In the genomic region with DNA sequence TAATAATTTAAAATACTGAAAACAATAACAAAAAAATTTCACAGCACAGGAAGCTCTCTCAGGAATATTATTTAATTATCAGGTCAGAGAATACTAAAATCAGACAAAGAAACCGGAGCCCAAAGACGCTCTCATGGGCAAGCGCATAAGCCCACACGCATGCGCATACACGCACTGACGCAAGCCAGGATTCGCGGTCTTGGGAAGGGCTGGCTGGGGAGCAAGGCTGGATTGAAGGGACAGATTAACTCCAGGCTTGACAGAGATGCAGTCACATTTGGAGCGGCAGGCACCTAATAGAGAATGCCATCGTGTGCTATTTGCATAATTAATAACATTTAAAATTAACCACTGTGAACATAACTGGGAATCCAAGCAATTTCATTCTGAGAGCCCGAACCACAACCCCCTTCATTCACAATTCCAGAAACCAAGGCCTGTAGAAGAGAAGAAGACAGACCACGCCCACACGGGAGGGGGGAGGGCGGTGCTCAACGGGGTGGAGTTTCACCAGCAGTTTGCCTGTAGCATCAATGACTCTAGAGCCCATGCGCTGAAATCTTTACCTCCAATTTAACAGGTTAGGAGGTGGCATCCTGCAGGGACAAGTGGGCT, we compare ENCODE assay signal across 8 mouse cellular contexts.
A peak's percentile ranks its signal among the peaks of the same experiment; 100 is the strongest.
DNase-seq lines count a peak whose midpoint lies in the region; ATAC-seq and TF ChIP-seq lines count a peak whose summit lies in the region.

No protein-coding gene starts in this region.

- no peak for TF ChIP-seq EP300 in lung, postnatal 0 days (IDR thresholded peaks at IDR 0.05)

- no peak for DNase-seq in cerebellum, adult 8-10 months
- DNase-seq in embryo, embryonic 10.5 days (ENCODE audit: low spot score): peak; percentile 91
- DNase-seq in heart, postnatal 10 days: peak; percentile 25 to 33
- DNase-seq in layer of hippocampus, adult 9-10 months (ENCODE audit: low spot score): peak; percentile 39
- DNase-seq in lung, postnatal 0 days (ENCODE audit: low spot score): peak; percentile 63
- peak; percentile 67 for DNase-seq in right cerebral cortex, postnatal 25 days

- no peaks in the 10 kb centered on the region for H3K4me1 ChIP-seq in lung, postnatal 0 days (ENCODE audit: insufficient read depth, low read depth, low read length)

- H3K9me3 ChIP-seq in lung, postnatal 0 days (ENCODE audit: low read length): no peaks in the 10 kb centered on the region

- no peak for TF ChIP-seq CTCF in lung, postnatal 0 days (IDR thresholded peaks at IDR 0.05)

- intact Hi-C loops in heart, postnatal 10 days (cut with DNase I): loop anchor here (10.0 kb wide), 1 partner anchor 172 kb away; no protein-coding TSS in a partner anchor

- no peak overlapping the region for H3K27ac ChIP-seq in lung, postnatal 0 days (ENCODE audit: low read length)

- 19% methylated on average over 17 of the region's 17 CpGs for WGBS in lung, postnatal 0 days

- peak overlapping the region; percentile 36 for H3K4me2 ChIP-seq in lung, postnatal 0 days (replicated peaks; ENCODE audit: low read depth, low read length)

- no peak overlapping the region for H3K4me3 ChIP-seq in lung, postnatal 0 days (ENCODE audit: low read depth, low read length)

- H3K9ac ChIP-seq in lung, postnatal 0 days (replicated peaks; ENCODE audit: low read depth): no peak overlapping the region

- ATAC-seq in cerebellum, adult (ENCODE audit: insufficient number of reproducible peaks, low FRiP score, low TSS enrichment): 0 out of 2 replicates have a peak, but pooled peaks have one; percentile 26
- ATAC-seq in lung, postnatal 0 days: no peak; the same call in 1 of the 2 replicates
- ATAC-seq in megakaryocyte-erythroid progenitor cell, adult 5-6 weeks (replicated peaks; ENCODE audit: low FRiP score, low TSS enrichment, poor library complexity, severe bottlenecking): no peak

- H3K27me3 ChIP-seq in lung, postnatal 0 days (replicated peaks; ENCODE audit: insufficient read depth, low read length): no peaks in the 10 kb centered on the region

- no peaks in the 10 kb centered on the region for H3K36me3 ChIP-seq in lung, postnatal 0 days (ENCODE audit: insufficient read depth, low read length)
